Mouse (Mus musculus) lung, postnatal 0 days (tissue): ENCODE measurements at regions not wholly inside any gene's neighbourhood (a gene's known extent, or its start where the extent isn't known, plus 50 kb on each side); places are given as distances from the start of the nearest gene placed in this dataset.
A peak's percentile ranks its signal among the peaks of the same experiment; 100 is the strongest.

Experiments used
- ATAC-seq: fragments of 200-750 bp; cut with Nextera tagmentation; 2 replicates; pipeline ENCODE4 v1.8.0; 2017; ENCODE audit warnings: moderate library complexity
- DNase-seq: peaks from one replicate; pipeline ENCODE4 v3.0.0-alpha.2; 2016; ENCODE audit warnings: low spot score
- H3K27ac ChIP-seq: fragments of 300-500 bp; sonication (generic); 2 replicates; pipeline ENCODE4 v1.5.1; 2014; ENCODE audit warnings: antibody characterized with exemption, mild to moderate bottlenecking, low read length, mixed read lengths
- H3K27me3 ChIP-seq: fragments of 300-500 bp; sonication (generic); replicated peaks from 2 replicates; pipeline ENCODE4 v1.6.1; 2014; ENCODE audit warnings: low read length, mixed read lengths; ENCODE audit not compliant: insufficient read depth
- H3K36me3 ChIP-seq: fragments of 300-500 bp; sonication (generic); 2 replicates; pipeline ENCODE4 v1.6.1; 2014; ENCODE audit warnings: low read length, mixed read lengths; ENCODE audit not compliant: insufficient read depth
- H3K4me1 ChIP-seq: fragments of 300-500 bp; sonication (generic); 2 replicates; pipeline ENCODE4 v1.6.1; 2014; ENCODE audit warnings: antibody characterized with exemption, low read depth, low read length, mixed read lengths; ENCODE audit not compliant: insufficient read depth
- H3K4me2 ChIP-seq: fragments of 300-500 bp; sonication (generic); replicated peaks from 2 replicates; pipeline ENCODE4 v1.6.1; 2014; ENCODE audit warnings: low read depth, mild to moderate bottlenecking, low read length, moderate library complexity, mixed read lengths
- H3K4me3 ChIP-seq: fragments of 300-500 bp; sonication (generic); 2 replicates; pipeline ENCODE4 v1.5.1; 2014; ENCODE audit warnings: low read depth, low read length
- H3K9ac ChIP-seq: fragments of 300-500 bp; sonication (generic); replicated peaks from 2 replicates; pipeline ENCODE4 v1.6.1; 2014; ENCODE audit warnings: low read depth, mild to moderate bottlenecking
- H3K9me3 ChIP-seq: fragments of 300-500 bp; sonication (generic); 2 replicates; pipeline ENCODE4 v1.6.1; 2016; ENCODE audit warnings: low read length, mixed read lengths
- CTCF ChIP-seq: IDR thresholded peaks from 2 replicates; pipeline ENCODE4 v1.5.1; 2016; ENCODE audit warnings: antibody characterized with exemption, mild to moderate bottlenecking
- EP300 ChIP-seq: IDR thresholded peaks from 2 replicates; pipeline ENCODE4 v1.6.1; 2016; ENCODE audit warnings: antibody characterized with exemption, mild to moderate bottlenecking, control low read depth
- WGBS: fragments of 180-500 bp; shearing (Covaris S2); extraction: QIAGEN DNeasy Blood & Tissue Kit; methylation state at CpG from one replicate; pipeline ENCODE4 v1.1.7; 2014; 5-methylcytosine and 5-hydroxymethylcytosine counted together

DNA sequence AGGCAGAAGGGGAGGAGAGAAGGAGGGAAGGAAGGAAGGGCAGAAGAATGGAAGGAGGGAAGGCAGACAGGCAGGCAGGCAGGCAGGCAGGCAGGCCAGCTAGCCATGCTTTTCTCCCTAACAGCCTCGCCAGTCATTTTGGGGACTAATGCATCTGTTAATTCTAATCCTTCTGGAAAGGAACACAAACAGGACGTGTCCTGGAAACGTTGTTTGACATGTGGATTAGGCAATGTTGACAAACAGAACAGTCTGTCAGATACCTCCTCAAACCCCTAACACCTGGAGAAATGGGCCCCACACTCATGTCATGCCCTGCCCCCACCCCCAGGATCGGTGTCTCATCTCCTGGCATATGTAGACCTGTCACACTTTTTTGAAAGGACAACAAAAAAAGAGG lies 206.7 kb upstream of the Adamts9 start:
- peak overlapping the region; percentile 6; the same call in 1 of the 2 replicates for H3K27ac ChIP-seq
- no peaks in the 10 kb centered on the region for H3K4me1 ChIP-seq
- DNase-seq (peak; percentile 57), ATAC-seq (peak; percentile 54)
- no peak for TF ChIP-seq CTCF
- no peak for TF ChIP-seq EP300
- H3K4me2 ChIP-seq: no peak overlapping the region
- no peak overlapping the region for H3K9ac ChIP-seq
- H3K27me3 ChIP-seq: no peaks in the 10 kb centered on the region
- H3K36me3 ChIP-seq: no peaks in the 10 kb centered on the region
- WGBS: 6% methylated on average over 4 of the region's 4 CpGs
- H3K9me3 ChIP-seq: no peaks in the 10 kb centered on the region
- H3K4me3 ChIP-seq: no peak overlapping the region

DNA sequence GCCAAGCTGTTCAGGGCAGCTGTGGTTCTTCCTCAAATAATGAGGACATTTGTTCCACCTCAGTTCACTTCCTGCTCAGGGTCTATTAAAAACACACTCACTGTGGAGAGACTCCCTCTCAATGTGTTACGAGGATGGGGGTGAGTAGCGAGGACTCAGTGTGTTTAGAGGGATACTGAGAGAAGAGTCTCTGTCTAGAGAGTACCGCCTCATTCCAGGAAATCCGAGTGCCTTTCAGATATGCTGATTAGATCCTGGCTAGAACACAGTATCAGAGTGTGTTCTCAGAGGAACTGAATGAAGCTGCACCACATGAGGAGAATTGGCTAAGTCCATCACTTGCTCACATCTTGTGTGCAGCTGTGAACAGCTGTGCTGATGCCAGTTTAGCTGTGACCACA lies 197.0 kb upstream of the Adamts9 start:
- Histone ChIP-seq H3K4me1 (no peaks in the 10 kb centered on the region), H3K4me3 (no peak overlapping the region), H3K9ac (no peak overlapping the region), H3K4me2 (no peak overlapping the region), H3K27me3 (no peaks in the 10 kb centered on the region), H3K36me3 (no peaks in the 10 kb centered on the region), H3K9me3 (no peaks in the 10 kb centered on the region), H3K27ac (no peak overlapping the region)
- ATAC-seq (peak; percentile 53), DNase-seq (peak; percentile 41)
- 25% methylated on average over 4 of the region's 4 CpGs for WGBS
- no peak for TF ChIP-seq CTCF
- no peak for TF ChIP-seq EP300

GRCm38 (mm10) chr6:93133940-93134339 lies 190.6 kb upstream of the Adamts9 start:
- no peak overlapping the region for H3K27ac ChIP-seq
- no peak overlapping the region for H3K9ac ChIP-seq
- H3K4me1 ChIP-seq: no peaks in the 10 kb centered on the region
- DNase-seq (peak; percentile 24), ATAC-seq (peak; percentile 28; the same call in 1 of the 2 replicates)
- no peak overlapping the region for H3K4me2 ChIP-seq
- H3K9me3 ChIP-seq: no peaks in the 10 kb centered on the region
- H3K27me3 ChIP-seq: no peaks in the 10 kb centered on the region
- 59% methylated on average over 5 of the region's 5 CpGs for WGBS
- TF ChIP-seq EP300: no peak
- TF ChIP-seq CTCF: no peak
- no peaks in the 10 kb centered on the region for H3K36me3 ChIP-seq
- H3K4me3 ChIP-seq: no peak overlapping the region

GRCm38 (mm10) chr6:93130946-93131685 lies 187.8 kb upstream of the Adamts9 start:
- no peak overlapping the region for H3K4me2 ChIP-seq
- ATAC-seq (no peak), DNase-seq (no peak)
- no peaks in the 10 kb centered on the region for H3K9me3 ChIP-seq
- no peaks in the 10 kb centered on the region for H3K4me1 ChIP-seq
- H3K9ac ChIP-seq: no peak overlapping the region
- no peak overlapping the region for H3K4me3 ChIP-seq
- TF ChIP-seq CTCF (no peak), EP300 (no peak)
- no peaks in the 10 kb centered on the region for H3K36me3 ChIP-seq
- no peaks in the 10 kb centered on the region for H3K27me3 ChIP-seq
- WGBS: 54% methylated on average over 4 of the region's 4 CpGs
- no peak overlapping the region for H3K27ac ChIP-seq

DNA sequence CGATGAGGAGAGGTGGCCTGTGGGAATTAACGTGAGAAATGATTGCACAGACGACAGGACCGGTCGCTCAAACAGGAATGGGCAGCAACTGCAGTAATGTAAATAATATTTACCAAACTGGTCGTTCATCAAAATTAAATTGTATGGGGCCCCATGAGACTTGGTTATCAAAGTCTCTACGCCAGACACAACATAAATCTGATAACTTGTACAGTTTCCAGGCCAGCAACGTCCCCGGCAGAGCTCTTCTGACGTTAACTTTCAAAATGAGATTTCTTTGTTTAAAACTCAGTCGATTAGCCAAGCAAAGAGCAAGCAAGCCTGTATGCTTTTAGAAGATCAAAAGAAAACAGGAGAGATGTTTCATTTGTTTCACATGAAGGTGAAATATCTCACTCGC lies 176.2 kb upstream of the Adamts9 start:
- 48% methylated on average over 12 of the region's 12 CpGs for WGBS
- H3K9me3 ChIP-seq: no peaks in the 10 kb centered on the region
- no peaks in the 10 kb centered on the region for H3K4me1 ChIP-seq
- no peak overlapping the region for H3K4me2 ChIP-seq
- no peak overlapping the region for H3K4me3 ChIP-seq
- H3K27me3 ChIP-seq: no peaks in the 10 kb centered on the region
- ATAC-seq (no peak), DNase-seq (no peak)
- no peak overlapping the region for H3K9ac ChIP-seq
- H3K27ac ChIP-seq: no peak overlapping the region
- no peaks in the 10 kb centered on the region for H3K36me3 ChIP-seq
- TF ChIP-seq CTCF (no peak), EP300 (no peak)

DNA sequence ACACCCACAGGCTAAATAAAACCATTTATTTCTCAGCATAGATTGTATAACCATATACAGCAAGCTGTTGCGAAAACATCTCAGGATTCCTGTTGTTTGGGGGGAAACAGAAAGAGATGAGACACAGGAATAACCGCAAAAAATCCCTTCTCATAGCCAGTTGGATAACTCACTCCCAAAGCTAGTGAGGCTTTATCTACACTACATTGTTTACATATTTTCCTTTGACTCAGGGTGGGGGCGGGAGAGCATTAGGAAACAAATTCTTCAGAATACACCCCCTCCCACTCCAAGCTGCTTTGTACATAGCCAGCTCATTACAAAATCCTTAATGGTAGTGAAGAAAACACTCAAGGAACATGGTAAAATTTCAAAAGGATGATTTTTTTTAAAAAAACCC lies 170.1 kb upstream of the Adamts9 start:
- Histone ChIP-seq H3K4me3 (no peak overlapping the region), H3K27ac (no peak overlapping the region), H3K4me1 (no peaks in the 10 kb centered on the region), H3K9me3 (no peaks in the 10 kb centered on the region), H3K9ac (no peak overlapping the region), H3K4me2 (no peak overlapping the region), H3K27me3 (no peaks in the 10 kb centered on the region), H3K36me3 (no peaks in the 10 kb centered on the region)
- WGBS: 53% methylated on average over 3 of the region's 3 CpGs
- TF ChIP-seq CTCF (no peak), EP300 (peak; percentile 27; the same call in 1 of the 2 replicates)
- ATAC-seq (peak; percentile 72), DNase-seq (peak; percentile 78)
